Mouse (Mus musculus): ENCODE results near the gene Usp12. TPM values are rescaled to one million over a fixed set of nuclear protein-coding genes. Genes with fewer than 3 reads are reported as not detected.

Usp12 gene
- total and polyA plus RNA-seq, 3 experiments: 9.1 to 27.7 (median 24.1) TPM

- peaks cover 18% of the 10 kb centered on the region for H3K9me3 ChIP-seq (replicated peaks)
- H3K27me3 ChIP-seq (ENCODE audit: insufficient read depth, low read length): no peaks in the 10 kb centered on the region
- DNase-seq (ENCODE audit: low spot score) (peak; percentile 88), ATAC-seq (ENCODE audit: extremely low read depth, insufficient number of reproducible peaks, low FRiP score, poor library complexity, severe bottlenecking) (peak; percentile 88)
- TF ChIP-seq POLR2AphosphoS5 (IDR thresholded peaks at IDR 0.05; ENCODE audit: insufficient replicate concordance, low read depth, low read length) (no peak), TAL1 (conservative IDR thresholded peaks at IDR 0.05; ENCODE audit: low read depth, low read length) (peak; percentile 93), GATA2 (IDR thresholded peaks at IDR 0.05; ENCODE audit: borderline replicate concordance, low read depth, low read length) (no peak), GATA1 (IDR thresholded peaks at IDR 0.05; ENCODE audit: borderline replicate concordance, low read length) (no peak), CTCF (IDR thresholded peaks at IDR 0.05; ENCODE audit: low read depth, low read length) (no peak)
- no peak overlapping the region; the same call in 1 of the 2 replicates for H3K4me3 ChIP-seq (ENCODE audit: low read depth, low read length)
- H3K4me1 ChIP-seq (ENCODE audit: insufficient read depth, low read depth, low read length): peaks cover 78% of the 10 kb centered on the region
- H3K36me3 ChIP-seq (replicated peaks): no peaks in the 10 kb centered on the region
Observed at GRCm38 (mm10) chr5:146703710-146704121, 91.1 kb downstream of the Usp12 start.

DNA sequence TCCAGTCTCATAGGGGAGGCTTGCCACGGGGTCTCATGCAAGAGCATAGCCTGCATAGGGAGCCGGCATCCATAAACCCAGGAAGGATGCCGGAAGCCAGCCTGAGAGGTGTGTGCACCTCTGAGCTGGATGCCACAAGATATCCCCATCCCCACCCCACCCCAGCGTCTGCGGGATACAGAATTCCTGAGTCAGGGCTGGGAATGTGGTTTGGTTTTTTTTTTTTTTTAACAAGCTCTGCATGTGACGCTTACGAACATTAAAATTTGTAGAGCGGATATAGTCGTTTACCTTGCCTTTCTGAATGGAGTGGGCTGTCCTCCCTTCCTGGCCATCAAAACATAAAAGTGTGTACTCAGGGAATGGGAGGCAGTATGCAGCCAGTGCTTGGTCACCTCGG is 94.7 kb downstream of the Usp12 start:
- DNase-seq (ENCODE audit: low spot score) (no peak), ATAC-seq (ENCODE audit: extremely low read depth, insufficient number of reproducible peaks, low FRiP score, poor library complexity, severe bottlenecking) (no peak)
- no peaks in the 10 kb centered on the region for H3K36me3 ChIP-seq (replicated peaks)
- H3K4me1 ChIP-seq (ENCODE audit: insufficient read depth, low read depth, low read length): peaks cover 90% of the 10 kb centered on the region
- TF ChIP-seq TAL1 (conservative IDR thresholded peaks at IDR 0.05; ENCODE audit: low read depth, low read length): no peak
- no peak for TF ChIP-seq CTCF (IDR thresholded peaks at IDR 0.05; ENCODE audit: low read depth, low read length)
- TF ChIP-seq POLR2AphosphoS5 (IDR thresholded peaks at IDR 0.05; ENCODE audit: insufficient replicate concordance, low read depth, low read length): no peak
- TF ChIP-seq GATA1 (IDR thresholded peaks at IDR 0.05; ENCODE audit: borderline replicate concordance, low read length): no peak
- TF ChIP-seq GATA2 (IDR thresholded peaks at IDR 0.05; ENCODE audit: borderline replicate concordance, low read depth, low read length): no peak
- no peak overlapping the region; the same call in 1 of the 2 replicates for H3K4me3 ChIP-seq (ENCODE audit: low read depth, low read length)
- no peaks in the 10 kb centered on the region for H3K27me3 ChIP-seq (ENCODE audit: insufficient read depth, low read length)
- peaks cover 7% of the 10 kb centered on the region for H3K9me3 ChIP-seq (replicated peaks)

DNA sequence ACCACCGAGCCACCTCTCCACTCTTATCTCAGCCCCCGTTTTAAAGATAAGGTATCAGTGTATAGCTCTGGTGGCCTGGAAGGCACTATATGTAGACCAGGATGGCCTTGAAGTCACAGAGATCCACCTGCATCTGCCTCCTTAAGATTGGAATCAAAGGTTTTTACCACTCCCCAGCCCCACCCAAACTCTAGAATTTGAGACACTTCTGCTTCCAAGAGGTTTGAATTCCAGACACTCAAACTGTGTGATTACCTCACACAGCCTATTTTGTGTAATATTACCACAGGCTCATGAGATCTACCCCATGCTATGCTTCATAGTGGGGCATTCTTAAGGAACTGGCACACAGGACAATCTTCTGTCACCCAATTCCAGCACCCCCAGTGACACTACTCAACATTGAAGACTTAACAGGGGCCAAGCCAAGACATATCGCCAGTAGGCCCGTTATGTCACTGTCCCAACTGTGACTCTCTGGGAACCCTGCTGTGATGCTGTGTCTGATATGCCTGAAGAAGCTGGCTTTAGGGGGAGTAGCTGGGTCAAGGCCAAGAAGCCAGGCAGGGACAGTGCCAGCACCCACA is 95.3 kb downstream of the Usp12 start:
- H3K9me3 ChIP-seq (replicated peaks): peaks cover 3% of the 10 kb centered on the region; the same call in 1 of the 2 replicates
- H3K4me1 ChIP-seq (ENCODE audit: insufficient read depth, low read depth, low read length): peaks cover 90% of the 10 kb centered on the region
- H3K27me3 ChIP-seq (ENCODE audit: insufficient read depth, low read length): no peaks in the 10 kb centered on the region
- ATAC-seq (ENCODE audit: extremely low read depth, insufficient number of reproducible peaks, low FRiP score, poor library complexity, severe bottlenecking) (no peak), DNase-seq (ENCODE audit: low spot score) (no peak)
- no peaks in the 10 kb centered on the region for H3K36me3 ChIP-seq (replicated peaks)
- H3K4me3 ChIP-seq (ENCODE audit: low read depth, low read length): no peak overlapping the region; the same call in 1 of the 2 replicates
- TF ChIP-seq GATA1 (IDR thresholded peaks at IDR 0.05; ENCODE audit: borderline replicate concordance, low read length) (no peak), CTCF (IDR thresholded peaks at IDR 0.05; ENCODE audit: low read depth, low read length) (no peak)

DNA sequence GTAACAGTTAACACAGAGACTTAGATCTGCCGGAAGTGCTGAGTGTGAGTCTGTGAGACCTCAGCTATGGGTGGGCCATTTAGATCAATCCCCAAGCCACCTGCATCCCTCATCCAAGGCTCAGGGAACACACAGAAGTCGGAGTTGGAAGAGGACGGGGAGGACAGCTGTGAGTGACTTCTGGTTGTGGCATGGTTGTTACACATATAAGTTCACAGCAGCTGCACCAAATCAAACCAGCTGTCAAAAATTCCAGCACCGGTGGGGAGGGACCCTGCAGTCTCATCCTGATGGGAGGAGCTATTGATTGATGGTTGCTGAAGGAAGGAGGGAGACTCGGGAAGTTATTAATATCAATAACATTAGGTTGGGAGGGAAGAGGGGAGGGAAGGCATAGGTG is 99.3 kb downstream of the Usp12 start:
- no peak for TF ChIP-seq POLR2AphosphoS5 (IDR thresholded peaks at IDR 0.05; ENCODE audit: insufficient replicate concordance, low read depth, low read length)
- peak; percentile 57 for TF ChIP-seq TAL1 (conservative IDR thresholded peaks at IDR 0.05; ENCODE audit: low read depth, low read length)
- TF ChIP-seq CTCF (IDR thresholded peaks at IDR 0.05; ENCODE audit: low read depth, low read length): no peak
- no peak for DNase-seq (ENCODE audit: low spot score)
- ATAC-seq (ENCODE audit: extremely low read depth, insufficient number of reproducible peaks, low FRiP score, poor library complexity, severe bottlenecking): peak; percentile 36
- Histone ChIP-seq H3K36me3 (replicated peaks) (peaks cover 2% of the 10 kb centered on the region), H3K4me1 (ENCODE audit: insufficient read depth, low read depth, low read length) (peaks cover 92% of the 10 kb centered on the region), H3K9me3 (replicated peaks) (no peaks in the 10 kb centered on the region), H3K27me3 (ENCODE audit: insufficient read depth, low read length) (no peaks in the 10 kb centered on the region), H3K4me3 (ENCODE audit: low read depth, low read length) (no peak overlapping the region; the same call in 1 of the 2 replicates)

- peaks cover 93% of the 10 kb centered on the region for H3K4me1 ChIP-seq (ENCODE audit: insufficient read depth, low read depth, low read length)
Observed at GRCm38 (mm10) chr5:146692976-146693361, 101.8 kb downstream of the Usp12 start.

DNA sequence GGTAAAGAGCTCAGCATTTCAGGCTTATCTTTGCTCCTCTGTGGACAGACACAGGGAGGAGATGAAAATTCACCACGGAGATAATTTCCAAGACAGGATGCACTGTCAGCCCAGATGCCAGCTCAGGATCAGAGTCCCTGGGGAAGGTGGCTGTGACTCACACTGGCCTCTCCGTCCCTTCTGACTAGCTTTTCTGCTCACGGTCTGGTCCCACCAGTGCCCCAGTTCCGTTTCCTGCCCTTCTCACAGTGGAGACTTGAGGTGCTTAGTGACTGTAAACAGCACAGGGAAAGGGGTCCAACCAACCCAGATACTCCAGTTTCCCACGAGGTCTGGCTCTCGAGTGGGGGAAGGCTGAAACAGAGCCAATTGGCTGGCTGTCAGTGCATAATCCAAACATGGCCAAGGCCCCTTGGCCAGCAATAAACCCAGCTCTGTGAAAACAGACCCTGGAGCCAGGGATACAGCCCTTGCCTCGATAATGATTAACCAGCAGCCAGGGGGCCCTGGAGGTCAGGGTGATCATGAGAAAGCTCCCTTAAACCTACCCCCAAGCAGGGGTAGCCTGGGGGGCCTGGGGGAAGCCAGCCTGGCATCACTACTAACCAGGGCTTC is 102.3 kb downstream of the Usp12 start:
- H3K9me3 ChIP-seq (replicated peaks): no peaks in the 10 kb centered on the region
- ATAC-seq (ENCODE audit: extremely low read depth, insufficient number of reproducible peaks, low FRiP score, poor library complexity, severe bottlenecking): no peak; the same call in 1 of the 2 replicates
- DNase-seq (ENCODE audit: low spot score): peak; percentile 40
- peak overlapping the region; percentile 31; the same call in 1 of the 2 replicates for H3K4me3 ChIP-seq (ENCODE audit: low read depth, low read length)
- TF ChIP-seq POLR2AphosphoS5 (IDR thresholded peaks at IDR 0.05; ENCODE audit: insufficient replicate concordance, low read depth, low read length) (no peak), GATA2 (IDR thresholded peaks at IDR 0.05; ENCODE audit: borderline replicate concordance, low read depth, low read length) (no peak), TAL1 (conservative IDR thresholded peaks at IDR 0.05; ENCODE audit: low read depth, low read length) (no peak), GATA1 (IDR thresholded peaks at IDR 0.05; ENCODE audit: borderline replicate concordance, low read length) (no peak), CTCF (IDR thresholded peaks at IDR 0.05; ENCODE audit: low read depth, low read length) (no peak)
- H3K36me3 ChIP-seq (replicated peaks): peaks cover 2% of the 10 kb centered on the region
- H3K4me1 ChIP-seq (ENCODE audit: insufficient read depth, low read depth, low read length): peaks cover 93% of the 10 kb centered on the region
- H3K27me3 ChIP-seq (ENCODE audit: insufficient read depth, low read length): no peaks in the 10 kb centered on the region

More at GRCm38 (mm10) chr5:146692976-146693361, 101.8 kb downstream of the Usp12 start:
- Histone ChIP-seq H3K9me3 (replicated peaks) (no peaks in the 10 kb centered on the region), H3K36me3 (replicated peaks) (peaks cover 2% of the 10 kb centered on the region), H3K4me3 (ENCODE audit: low read depth, low read length) (peak overlapping the region; percentile 31; the same call in 1 of the 2 replicates), H3K27me3 (ENCODE audit: insufficient read depth, low read length) (no peaks in the 10 kb centered on the region)
- ATAC-seq (ENCODE audit: extremely low read depth, insufficient number of reproducible peaks, low FRiP score, poor library complexity, severe bottlenecking) (peak; percentile 61), DNase-seq (ENCODE audit: low spot score) (peak; percentile 55)
- peak; percentile 90 for TF ChIP-seq TAL1 (conservative IDR thresholded peaks at IDR 0.05; ENCODE audit: low read depth, low read length)
- no peak for TF ChIP-seq POLR2AphosphoS5 (IDR thresholded peaks at IDR 0.05; ENCODE audit: insufficient replicate concordance, low read depth, low read length)
- no peak for TF ChIP-seq GATA1 (IDR thresholded peaks at IDR 0.05; ENCODE audit: borderline replicate concordance, low read length)
- no peak for TF ChIP-seq CTCF (IDR thresholded peaks at IDR 0.05; ENCODE audit: low read depth, low read length)
- TF ChIP-seq GATA2 (IDR thresholded peaks at IDR 0.05; ENCODE audit: borderline replicate concordance, low read depth, low read length): no peak

Measured in G1E (cell line).